Mouse (Mus musculus): ENCODE results near the gene Zdhhc19. TPM values are rescaled to one million over a fixed set of nuclear protein-coding genes. Genes with fewer than 3 reads are reported as not detected.
A peak's percentile ranks its signal among the peaks of the same experiment; 100 is the strongest.

The Zdhhc19 gene
- total and polyA plus RNA-seq, 3 experiments = not detected

GRCm38 (mm10) chr16:32588568-32588967 is 92.5 kb downstream of the Zdhhc19 start:
- DNase-seq = no peak
- TF ChIP-seq CTCF (IDR thresholded peaks at IDR 0.05) = no peak
- no peak for TF ChIP-seq POLR2A (IDR thresholded peaks at IDR 0.05; ENCODE audit: insufficient read depth, low read depth, low read length)
- no peak for TF ChIP-seq EP300 (IDR thresholded peaks at IDR 0.05; ENCODE audit: insufficient read depth, low read depth, low read length)
- H3K9ac ChIP-seq (ENCODE audit: low read depth, low read length) = no peak overlapping the region
- H3K36me3 ChIP-seq (ENCODE audit: control insufficient read depth, insufficient read depth, low read length) = no peaks in the 10 kb centered on the region
- WGBS = 80% methylated on average over 3 of the region's 3 CpGs
- H3K27ac ChIP-seq = no peak overlapping the region
- H3K4me1 ChIP-seq (ENCODE audit: control insufficient read depth, insufficient read depth, low read length) = no peaks in the 10 kb centered on the region
- no peaks in the 10 kb centered on the region for H3K27me3 ChIP-seq (ENCODE audit: control insufficient read depth, insufficient read depth, low read length)
- H3K79me2 ChIP-seq (replicated peaks; ENCODE audit: control insufficient read depth, insufficient read depth, low read length) = no peaks in the 10 kb centered on the region
- H3K4me3 ChIP-seq = no peak overlapping the region
- intact Hi-C loops (cut with DNase I) = no loop called here

GRCm38 (mm10) chr16:32591521-32591920 is 95.5 kb downstream of the Zdhhc19 start:
- intact Hi-C loops (cut with DNase I) = no loop called here

GRCm38 (mm10) chr16:32593283-32593805 is 97.3 kb downstream of the Zdhhc19 start:
- TF ChIP-seq POLR2A (IDR thresholded peaks at IDR 0.05; ENCODE audit: insufficient read depth, low read depth, low read length) = no peak
- no peak for TF ChIP-seq EP300 (IDR thresholded peaks at IDR 0.05; ENCODE audit: insufficient read depth, low read depth, low read length)
- TF ChIP-seq CTCF (IDR thresholded peaks at IDR 0.05) = no peak
- no peak for DNase-seq
- Histone ChIP-seq H3K4me1 (ENCODE audit: control insufficient read depth, insufficient read depth, low read length) (peaks cover 2% of the 10 kb centered on the region; the same call in 1 of the 2 replicates), H3K36me3 (ENCODE audit: control insufficient read depth, insufficient read depth, low read length) (no peaks in the 10 kb centered on the region), H3K4me3 (no peak overlapping the region), H3K27me3 (ENCODE audit: control insufficient read depth, insufficient read depth, low read length) (no peaks in the 10 kb centered on the region), H3K9ac (ENCODE audit: low read depth, low read length) (no peak overlapping the region), H3K79me2 (replicated peaks; ENCODE audit: control insufficient read depth, insufficient read depth, low read length) (no peaks in the 10 kb centered on the region), H3K27ac (no peak overlapping the region)
- intact Hi-C loops (cut with DNase I) = no loop called here
- 57% methylated on average over 5 of the region's 5 CpGs for WGBS

More at GRCm38 (mm10) chr16:32591521-32591920, 95.5 kb downstream of the Zdhhc19 start:
- no peaks in the 10 kb centered on the region for H3K4me1 ChIP-seq (ENCODE audit: control insufficient read depth, insufficient read depth, low read length)
- no peak overlapping the region for H3K4me3 ChIP-seq
- WGBS = 89% methylated on average over 8 of the region's 8 CpGs
- TF ChIP-seq POLR2A (IDR thresholded peaks at IDR 0.05; ENCODE audit: insufficient read depth, low read depth, low read length) (no peak), EP300 (IDR thresholded peaks at IDR 0.05; ENCODE audit: insufficient read depth, low read depth, low read length) (no peak), CTCF (IDR thresholded peaks at IDR 0.05) (no peak)
- H3K9ac ChIP-seq (ENCODE audit: low read depth, low read length) = no peak overlapping the region
- no peaks in the 10 kb centered on the region for H3K36me3 ChIP-seq (ENCODE audit: control insufficient read depth, insufficient read depth, low read length)
- no peaks in the 10 kb centered on the region for H3K79me2 ChIP-seq (replicated peaks; ENCODE audit: control insufficient read depth, insufficient read depth, low read length)
- no peak for DNase-seq
- no peaks in the 10 kb centered on the region for H3K27me3 ChIP-seq (ENCODE audit: control insufficient read depth, insufficient read depth, low read length)
- no peak overlapping the region for H3K27ac ChIP-seq

GRCm38 (mm10) chr16:32593916-32594315 is 97.9 kb downstream of the Zdhhc19 start:
- Histone ChIP-seq H3K27ac (no peak overlapping the region), H3K9ac (ENCODE audit: low read depth, low read length) (no peak overlapping the region), H3K79me2 (replicated peaks; ENCODE audit: control insufficient read depth, insufficient read depth, low read length) (no peaks in the 10 kb centered on the region), H3K4me3 (no peak overlapping the region), H3K4me1 (ENCODE audit: control insufficient read depth, insufficient read depth, low read length) (peaks cover 2% of the 10 kb centered on the region; the same call in 1 of the 2 replicates), H3K27me3 (ENCODE audit: control insufficient read depth, insufficient read depth, low read length) (no peaks in the 10 kb centered on the region), H3K36me3 (ENCODE audit: control insufficient read depth, insufficient read depth, low read length) (no peaks in the 10 kb centered on the region)
- no peak for DNase-seq
- no peak for TF ChIP-seq EP300 (IDR thresholded peaks at IDR 0.05; ENCODE audit: insufficient read depth, low read depth, low read length)
- TF ChIP-seq CTCF (IDR thresholded peaks at IDR 0.05) = no peak
- no peak for TF ChIP-seq POLR2A (IDR thresholded peaks at IDR 0.05; ENCODE audit: insufficient read depth, low read depth, low read length)
- WGBS = 65% methylated on average over 5 of the region's 5 CpGs
- intact Hi-C loops (cut with DNase I) = no loop called here

- WGBS = 71% methylated on average over 5 of the region's 5 CpGs
These were observed 98.6 kb downstream of the Zdhhc19 start for GRCm38 (mm10) chr16:32594701-32595100.

GRCm38 (mm10) chr16:32595142-32595855 is 99.2 kb downstream of the Zdhhc19 start:
- no peaks in the 10 kb centered on the region for H3K36me3 ChIP-seq (ENCODE audit: control insufficient read depth, insufficient read depth, low read length)
- H3K9ac ChIP-seq (ENCODE audit: low read depth, low read length) = no peak overlapping the region
- DNase-seq = peak in 1 of 2 experiments; percentile 18
- no peaks in the 10 kb centered on the region for H3K27me3 ChIP-seq (ENCODE audit: control insufficient read depth, insufficient read depth, low read length)
- peaks cover 2% of the 10 kb centered on the region; the same call in 1 of the 2 replicates for H3K4me1 ChIP-seq (ENCODE audit: control insufficient read depth, insufficient read depth, low read length)
- no peak overlapping the region for H3K27ac ChIP-seq
- TF ChIP-seq CTCF (IDR thresholded peaks at IDR 0.05) (no peak), POLR2A (IDR thresholded peaks at IDR 0.05; ENCODE audit: insufficient read depth, low read depth, low read length) (no peak), EP300 (IDR thresholded peaks at IDR 0.05; ENCODE audit: insufficient read depth, low read depth, low read length) (no peak)
- 86% methylated on average over 10 of the region's 10 CpGs for WGBS
- no peaks in the 10 kb centered on the region for H3K79me2 ChIP-seq (replicated peaks; ENCODE audit: control insufficient read depth, insufficient read depth, low read length)
- H3K4me3 ChIP-seq = no peak overlapping the region
- intact Hi-C loops (cut with DNase I) = no loop called here

More at GRCm38 (mm10) chr16:32594701-32595100, 98.6 kb downstream of the Zdhhc19 start:
- H3K4me3 ChIP-seq = no peak overlapping the region
- TF ChIP-seq EP300 (IDR thresholded peaks at IDR 0.05; ENCODE audit: insufficient read depth, low read depth, low read length) (no peak), CTCF (IDR thresholded peaks at IDR 0.05) (no peak), POLR2A (IDR thresholded peaks at IDR 0.05; ENCODE audit: insufficient read depth, low read depth, low read length) (no peak)
- H3K27me3 ChIP-seq (ENCODE audit: control insufficient read depth, insufficient read depth, low read length) = no peaks in the 10 kb centered on the region
- no peak overlapping the region for H3K27ac ChIP-seq
- peaks cover 2% of the 10 kb centered on the region; the same call in 1 of the 2 replicates for H3K4me1 ChIP-seq (ENCODE audit: control insufficient read depth, insufficient read depth, low read length)
- no peaks in the 10 kb centered on the region for H3K36me3 ChIP-seq (ENCODE audit: control insufficient read depth, insufficient read depth, low read length)
- no peaks in the 10 kb centered on the region for H3K79me2 ChIP-seq (replicated peaks; ENCODE audit: control insufficient read depth, insufficient read depth, low read length)
- DNase-seq = no peak
- intact Hi-C loops (cut with DNase I) = no loop called here
- H3K9ac ChIP-seq (ENCODE audit: low read depth, low read length) = no peak overlapping the region
